Mouse (Mus musculus): ENCODE measurements at regions not wholly inside any gene's neighbourhood (a gene's known extent, or its start where the extent isn't known, plus 50 kb on each side); places are given as distances from the start of the nearest gene placed in this dataset.

DNA sequence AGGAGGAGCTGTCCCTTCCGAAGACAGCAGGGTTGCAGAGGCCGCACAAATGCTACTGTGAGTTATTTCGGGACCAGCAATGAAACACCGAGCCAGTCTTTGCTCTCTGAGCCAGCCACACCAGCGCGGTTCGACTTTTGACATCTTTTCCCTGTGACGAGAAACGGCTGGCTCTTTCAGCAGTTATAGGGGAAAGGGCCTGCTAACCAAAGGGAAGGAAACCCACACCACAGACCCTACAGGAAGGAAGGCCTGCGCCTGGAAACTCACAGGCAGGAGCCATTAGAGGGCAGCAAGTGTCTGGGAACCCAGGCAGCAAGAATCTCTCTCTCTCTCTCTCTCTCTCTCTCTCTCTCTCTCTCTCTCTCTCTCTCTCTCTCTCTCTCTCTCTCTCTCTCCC lies 137.6 kb downstream of the Ly86 start:
- Histone ChIP-seq H3K4me3 (no peak overlapping the region), H3K27ac (peak overlapping the region; percentile 77), H3K36me3 (no peaks in the 10 kb centered on the region), H3K4me1 (peaks cover 32% of the 10 kb centered on the region), H3K4me2 (peak overlapping the region; percentile 58), H3K9me3 (no peaks in the 10 kb centered on the region), H3K27me3 (no peaks in the 10 kb centered on the region), H3K9ac (peak overlapping the region; percentile 37; the same call in 1 of the 2 replicates)
- 7% methylated on average over 10 of the region's 10 CpGs for WGBS
- ATAC-seq (ENCODE audit: insufficient number of reproducible peaks, insufficient read depth, low FRiP score, low TSS enrichment, low read depth) = no peak

DNA sequence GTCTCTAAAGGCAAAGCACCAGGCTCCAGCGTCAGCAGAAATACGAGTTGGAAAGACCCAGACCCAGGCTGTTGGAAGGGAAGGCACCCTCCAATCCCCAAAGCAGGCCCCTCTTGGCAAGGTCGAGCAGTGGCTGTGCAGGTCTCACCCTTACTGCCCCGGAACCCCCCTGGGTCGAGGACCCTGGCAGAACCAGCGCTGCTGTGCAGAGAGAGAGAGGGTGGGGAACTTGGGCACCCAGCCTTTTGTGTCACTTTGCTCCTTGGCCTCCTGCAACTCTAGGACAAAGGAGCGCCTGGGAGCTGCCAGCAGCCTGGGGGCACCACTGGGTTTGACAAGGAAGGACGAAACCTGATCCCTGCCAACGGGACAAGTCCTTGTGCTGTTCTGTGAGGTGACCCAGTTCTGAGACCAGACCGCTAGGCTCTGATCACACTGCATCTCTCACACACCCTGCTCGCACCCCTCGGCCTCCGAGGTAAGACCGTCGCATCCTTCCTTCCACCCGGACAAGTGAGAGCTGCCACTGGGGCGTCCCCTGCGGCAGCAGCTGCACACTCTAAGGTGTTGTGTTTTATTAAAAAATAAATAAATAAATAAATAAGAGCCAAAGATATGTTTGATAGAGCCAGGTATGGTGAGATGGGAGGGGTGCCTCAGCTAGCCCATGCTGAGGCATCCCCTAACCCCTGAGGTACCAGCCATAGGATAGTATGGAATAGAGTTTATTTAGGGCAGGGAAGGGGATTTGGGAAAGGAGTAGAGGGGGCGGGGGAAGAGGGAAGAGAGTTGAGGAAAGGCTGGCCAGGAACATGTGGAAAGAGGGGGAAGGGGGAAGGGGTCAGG lies 138.2 kb downstream of the Ly86 start:
- H3K4me1 ChIP-seq = peaks cover 27% of the 10 kb centered on the region
- H3K27me3 ChIP-seq = no peaks in the 10 kb centered on the region
- peak; percentile 56 for ATAC-seq (ENCODE audit: insufficient number of reproducible peaks, insufficient read depth, low FRiP score, low TSS enrichment, low read depth)
- peak overlapping the region; percentile 58 for H3K4me2 ChIP-seq
- H3K27ac ChIP-seq = peak overlapping the region; percentile 90
- H3K9ac ChIP-seq = peak overlapping the region; percentile 67
- no peaks in the 10 kb centered on the region for H3K36me3 ChIP-seq
- H3K4me3 ChIP-seq = peak overlapping the region; percentile 25
- no peaks in the 10 kb centered on the region for H3K9me3 ChIP-seq
- WGBS = 9% methylated on average over 19 of the region's 19 CpGs

DNA sequence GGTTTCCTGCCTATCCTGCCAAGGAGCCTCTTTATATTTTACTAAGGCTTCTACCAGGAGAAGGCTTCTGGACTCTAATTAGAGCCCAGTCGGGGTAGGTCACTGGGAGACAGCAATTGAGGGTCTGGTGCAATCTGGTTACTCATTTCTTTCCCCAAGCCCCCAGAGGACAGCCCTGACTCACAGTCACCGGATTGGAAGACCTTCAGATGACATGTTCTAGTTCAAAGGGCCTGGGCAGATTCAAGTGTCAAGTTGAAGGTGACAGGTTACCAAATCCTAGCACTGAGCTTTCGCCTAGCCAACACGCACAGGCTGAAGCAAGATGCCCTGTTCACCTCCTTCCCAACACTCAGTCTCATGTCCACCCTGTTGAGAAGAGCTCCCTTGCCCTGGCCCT lies 139.6 kb downstream of the Ly86 start:
- H3K27ac ChIP-seq = no peak overlapping the region
- no peaks in the 10 kb centered on the region for H3K36me3 ChIP-seq
- H3K4me1 ChIP-seq = peaks cover 22% of the 10 kb centered on the region
- H3K9ac ChIP-seq = no peak overlapping the region
- H3K9me3 ChIP-seq = no peaks in the 10 kb centered on the region
- 88% methylated on average over 4 of the region's 4 CpGs for WGBS
- H3K4me3 ChIP-seq = no peak overlapping the region
- ATAC-seq (ENCODE audit: insufficient number of reproducible peaks, insufficient read depth, low FRiP score, low TSS enrichment, low read depth) = no peak
- H3K27me3 ChIP-seq = no peaks in the 10 kb centered on the region
- no peak overlapping the region for H3K4me2 ChIP-seq

DNA sequence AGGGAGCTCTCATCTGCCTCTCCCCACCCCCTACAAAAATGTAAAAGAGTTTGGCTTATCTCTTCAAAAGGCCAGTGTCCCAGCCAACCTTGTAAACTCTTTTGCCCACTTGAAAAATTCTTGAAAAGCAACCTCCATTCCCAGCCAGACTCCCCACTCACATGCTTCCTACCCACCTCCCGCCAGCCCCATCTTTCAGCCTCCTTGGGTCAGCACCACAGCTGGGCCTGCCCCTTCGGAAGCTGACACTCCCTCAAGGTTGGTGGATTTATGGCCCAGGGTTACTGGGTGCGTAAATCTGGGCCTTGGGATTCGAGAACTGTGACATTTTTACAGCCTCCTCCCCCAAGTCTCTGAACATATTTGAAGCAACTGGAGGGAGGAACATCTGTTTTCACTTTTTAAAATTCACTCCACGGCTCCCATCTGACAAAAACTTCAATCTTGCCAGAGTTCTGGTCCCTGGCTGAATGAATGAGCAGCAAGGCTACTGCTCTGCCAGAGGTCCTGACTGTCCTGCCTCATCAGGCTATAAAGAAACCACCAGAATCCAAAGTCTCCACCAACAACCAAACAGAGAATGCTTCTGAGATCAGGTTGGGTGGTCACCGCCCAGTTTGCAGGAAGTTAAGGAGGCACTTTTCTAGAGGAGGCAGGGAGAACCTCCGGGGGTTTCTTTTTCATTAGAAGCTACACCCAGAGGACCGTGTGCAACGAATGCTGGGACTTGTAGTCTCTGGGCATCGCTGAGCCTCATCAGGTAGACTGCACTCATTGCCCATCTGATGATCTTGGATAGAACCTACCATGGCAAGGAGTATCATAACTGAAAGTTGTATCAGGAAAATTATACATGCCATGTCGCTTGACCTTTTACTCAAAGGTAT lies 147.3 kb downstream of the Ly86 start:
- Histone ChIP-seq H3K4me2 (peak overlapping the region; percentile 16; the same call in 1 of the 2 replicates), H3K27me3 (no peaks in the 10 kb centered on the region), H3K27ac (peak overlapping the region; percentile 86), H3K4me3 (no peak overlapping the region), H3K36me3 (no peaks in the 10 kb centered on the region), H3K9ac (no peak overlapping the region), H3K9me3 (no peaks in the 10 kb centered on the region), H3K4me1 (peaks cover 14% of the 10 kb centered on the region)
- no peak for ATAC-seq (ENCODE audit: insufficient number of reproducible peaks, insufficient read depth, low FRiP score, low TSS enrichment, low read depth)
- 46% methylated on average over 11 of the region's 11 CpGs for WGBS

DNA sequence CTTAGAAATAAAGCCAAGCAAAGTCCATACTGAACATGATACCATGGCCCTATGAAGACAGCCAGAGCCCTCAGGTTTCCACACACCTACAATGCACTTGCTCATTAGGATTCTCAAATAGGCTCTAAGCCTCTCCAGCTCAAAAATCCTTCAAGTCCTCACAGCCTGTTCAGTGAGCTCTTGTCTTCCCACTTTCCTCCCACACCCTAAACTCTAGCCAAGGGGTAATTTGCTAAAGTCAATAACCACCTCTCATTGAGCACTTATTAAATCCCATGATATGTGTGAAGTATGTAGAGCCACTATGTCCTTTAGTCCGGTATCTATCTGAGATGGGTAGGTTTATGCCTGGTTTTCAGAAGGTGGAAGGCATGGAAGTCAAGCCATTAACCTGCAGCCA lies 148.3 kb downstream of the Ly86 start:
- whole genome bisulfite sequencing = 96% methylated on average over 1 of the region's 1 CpGs
- H3K9ac ChIP-seq = no peak overlapping the region
- H3K4me3 ChIP-seq = no peak overlapping the region
- no peaks in the 10 kb centered on the region for H3K27me3 ChIP-seq
- H3K36me3 ChIP-seq = no peaks in the 10 kb centered on the region
- no peak overlapping the region for H3K4me2 ChIP-seq
- no peaks in the 10 kb centered on the region for H3K9me3 ChIP-seq
- no peak for ATAC-seq (ENCODE audit: insufficient number of reproducible peaks, insufficient read depth, low FRiP score, low TSS enrichment, low read depth)
- no peak overlapping the region for H3K27ac ChIP-seq
- H3K4me1 ChIP-seq = peaks cover 14% of the 10 kb centered on the region

DNA sequence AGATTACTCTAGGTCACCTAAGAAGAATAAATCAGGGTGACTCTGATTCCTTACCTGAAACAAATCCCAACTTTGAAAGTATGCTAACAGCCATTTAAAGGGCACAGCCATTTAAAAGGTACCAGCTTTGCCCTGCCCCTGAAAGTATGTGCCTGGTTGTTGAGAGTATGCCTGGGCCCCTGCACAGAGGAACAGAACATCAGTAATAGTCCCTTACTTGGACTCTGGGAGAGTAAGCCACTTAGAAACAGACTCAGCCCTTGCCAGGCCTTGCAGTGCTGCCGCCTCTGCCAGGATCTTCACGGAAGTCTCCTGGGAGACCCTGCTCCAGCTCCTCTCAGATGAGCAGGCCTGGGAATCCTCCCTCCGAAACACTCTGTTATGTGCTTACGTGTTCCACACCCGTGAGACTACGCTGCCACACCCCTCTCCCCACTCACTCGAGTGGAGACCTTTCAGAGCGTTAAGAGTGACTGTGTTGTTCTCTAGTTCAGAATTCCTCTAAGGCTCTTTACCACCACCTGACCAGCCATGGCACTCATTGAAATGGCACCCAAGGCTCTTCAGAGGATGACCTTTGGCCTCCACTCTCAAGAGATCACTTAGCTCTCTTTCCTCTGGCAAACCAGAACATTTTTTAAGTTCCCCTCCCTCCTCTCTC lies 150.4 kb downstream of the Ly86 start:
- H3K36me3 ChIP-seq = no peaks in the 10 kb centered on the region
- peaks cover 14% of the 10 kb centered on the region for H3K4me1 ChIP-seq
- H3K4me2 ChIP-seq = no peak overlapping the region
- no peak overlapping the region for H3K4me3 ChIP-seq
- ATAC-seq (ENCODE audit: insufficient number of reproducible peaks, insufficient read depth, low FRiP score, low TSS enrichment, low read depth) = no peak
- no peak overlapping the region for H3K9ac ChIP-seq
- 76% methylated on average over 8 of the region's 8 CpGs for WGBS
- H3K27me3 ChIP-seq = no peaks in the 10 kb centered on the region
- H3K27ac ChIP-seq = no peak overlapping the region
- H3K9me3 ChIP-seq = no peaks in the 10 kb centered on the region

DNA sequence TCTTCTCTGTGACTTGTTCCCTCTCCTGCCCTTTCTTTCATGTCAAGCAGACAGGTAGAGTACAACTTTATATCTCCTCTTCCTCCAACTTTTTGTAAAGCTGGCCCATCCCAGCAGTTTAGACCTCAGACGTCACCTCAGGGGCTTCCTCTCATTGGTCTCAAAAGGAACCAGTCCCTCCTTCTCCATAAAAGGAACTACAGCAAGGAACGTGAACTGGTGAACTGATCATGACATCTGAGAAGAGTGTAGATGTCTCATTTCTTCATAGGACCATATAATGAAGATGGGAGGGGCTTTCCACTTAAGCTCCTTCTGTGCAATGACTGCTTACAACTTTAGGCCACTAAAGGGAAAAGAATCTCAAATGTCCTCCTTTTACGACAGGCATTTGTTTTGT lies 153.0 kb downstream of the Ly86 start:
- no peak overlapping the region for H3K4me2 ChIP-seq
- no peaks in the 10 kb centered on the region for H3K36me3 ChIP-seq
- H3K4me3 ChIP-seq = no peak overlapping the region
- peaks cover under 1% of the 10 kb centered on the region; the same call in 1 of the 2 replicates for H3K4me1 ChIP-seq
- WGBS = 44% methylated on average over 3 of the region's 3 CpGs
- no peaks in the 10 kb centered on the region for H3K27me3 ChIP-seq
- H3K27ac ChIP-seq = no peak overlapping the region
- ATAC-seq (ENCODE audit: insufficient number of reproducible peaks, insufficient read depth, low FRiP score, low TSS enrichment, low read depth) = no peak
- H3K9me3 ChIP-seq = no peaks in the 10 kb centered on the region
- no peak overlapping the region for H3K9ac ChIP-seq

DNA sequence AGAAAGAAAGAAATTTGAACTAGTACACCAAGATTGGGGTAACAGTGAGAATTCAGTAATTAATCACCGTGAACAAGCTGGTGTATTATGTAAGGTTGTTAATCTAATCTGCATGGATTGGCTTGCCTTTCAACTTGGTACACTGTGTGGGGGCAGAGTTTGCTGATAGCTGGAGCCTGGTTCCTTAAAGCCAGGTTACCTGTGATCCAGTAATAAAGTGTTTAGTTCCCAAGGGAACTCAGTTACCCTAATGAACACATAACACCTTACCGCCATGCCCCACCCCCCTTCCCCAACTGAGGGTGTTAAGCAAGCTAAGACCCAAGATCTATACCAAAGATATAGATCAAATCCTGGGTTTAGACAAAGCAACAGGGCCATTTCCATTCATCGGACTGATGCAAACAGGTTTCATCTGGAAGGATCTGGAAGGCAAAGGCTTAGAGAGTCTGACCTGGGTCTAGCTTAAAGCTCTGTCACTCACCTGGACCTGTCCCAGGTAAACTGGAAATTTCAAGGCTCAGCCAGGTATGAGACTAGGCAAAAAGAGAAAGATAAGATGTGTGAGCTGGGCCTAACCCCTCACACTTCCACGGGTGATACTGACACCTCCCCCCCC lies 155.8 kb downstream of the Ly86 start:
- Histone ChIP-seq H3K4me3 (no peak overlapping the region), H3K4me1 (peaks cover 11% of the 10 kb centered on the region), H3K27ac (no peak overlapping the region), H3K4me2 (no peak overlapping the region), H3K36me3 (no peaks in the 10 kb centered on the region), H3K27me3 (no peaks in the 10 kb centered on the region), H3K9ac (no peak overlapping the region), H3K9me3 (no peaks in the 10 kb centered on the region)
- no peak for ATAC-seq (ENCODE audit: insufficient number of reproducible peaks, insufficient read depth, low FRiP score, low TSS enrichment, low read depth)
- 61% methylated on average over 4 of the region's 4 CpGs for WGBS

DNA sequence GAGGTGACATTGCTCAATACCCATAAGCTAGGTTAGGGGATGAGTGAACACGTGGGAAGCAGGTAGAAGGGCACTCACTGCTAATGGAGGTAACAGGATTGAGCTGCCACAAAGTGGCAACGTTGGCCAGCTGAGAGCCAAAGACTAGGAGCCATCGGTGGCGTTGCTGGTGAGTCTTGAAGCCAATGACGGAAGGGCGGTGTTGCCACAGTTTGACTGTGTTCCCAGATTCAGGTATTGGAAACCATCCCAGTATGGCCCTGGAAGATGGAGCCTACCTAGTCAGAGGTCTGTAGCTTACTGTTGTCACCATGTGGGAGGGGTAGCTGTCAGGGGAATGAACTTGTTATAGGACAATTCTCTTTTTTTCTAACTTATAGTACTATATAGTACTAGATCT lies 158.4 kb downstream of the Ly86 start:
- 93% methylated on average over 6 of the region's 6 CpGs for WGBS

DNA sequence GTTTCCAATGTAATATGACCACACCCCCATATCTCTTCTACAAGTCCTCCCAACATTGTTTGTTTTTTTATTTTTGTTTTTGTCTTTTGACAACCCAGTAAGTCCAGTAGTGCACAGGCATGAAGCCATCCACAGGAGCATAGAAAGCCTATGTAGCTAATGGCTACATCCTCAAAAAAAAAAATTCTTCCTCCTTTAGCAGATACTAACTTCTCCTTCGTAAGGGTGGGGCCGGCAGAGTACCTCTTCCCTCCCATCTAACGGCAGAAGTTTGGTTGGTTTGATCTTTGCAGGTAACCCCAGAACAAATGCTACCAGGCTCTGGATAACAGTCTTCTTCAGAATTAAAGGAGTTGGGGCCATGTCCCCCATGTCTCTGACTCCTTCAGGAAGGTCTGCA lies 158.9 kb downstream of the Ly86 start:
- Histone ChIP-seq H3K36me3 (no peaks in the 10 kb centered on the region), H3K9ac (no peak overlapping the region), H3K27me3 (no peaks in the 10 kb centered on the region), H3K4me2 (no peak overlapping the region), H3K4me1 (peaks cover 32% of the 10 kb centered on the region), H3K4me3 (no peak overlapping the region), H3K27ac (no peak overlapping the region), H3K9me3 (no peaks in the 10 kb centered on the region)
- 81% methylated on average over 3 of the region's 3 CpGs for WGBS
- ATAC-seq (ENCODE audit: insufficient number of reproducible peaks, insufficient read depth, low FRiP score, low TSS enrichment, low read depth) = no peak

More for the DNA sequence above, 158.4 kb downstream of the Ly86 start:
- H3K27ac ChIP-seq = no peak overlapping the region
- H3K9me3 ChIP-seq = no peaks in the 10 kb centered on the region
- no peak overlapping the region for H3K4me3 ChIP-seq
- peaks cover 28% of the 10 kb centered on the region for H3K4me1 ChIP-seq
- no peak overlapping the region for H3K4me2 ChIP-seq
- ATAC-seq (ENCODE audit: insufficient number of reproducible peaks, insufficient read depth, low FRiP score, low TSS enrichment, low read depth) = no peak
- no peaks in the 10 kb centered on the region for H3K27me3 ChIP-seq
- H3K36me3 ChIP-seq = no peaks in the 10 kb centered on the region
- no peak overlapping the region for H3K9ac ChIP-seq

DNA sequence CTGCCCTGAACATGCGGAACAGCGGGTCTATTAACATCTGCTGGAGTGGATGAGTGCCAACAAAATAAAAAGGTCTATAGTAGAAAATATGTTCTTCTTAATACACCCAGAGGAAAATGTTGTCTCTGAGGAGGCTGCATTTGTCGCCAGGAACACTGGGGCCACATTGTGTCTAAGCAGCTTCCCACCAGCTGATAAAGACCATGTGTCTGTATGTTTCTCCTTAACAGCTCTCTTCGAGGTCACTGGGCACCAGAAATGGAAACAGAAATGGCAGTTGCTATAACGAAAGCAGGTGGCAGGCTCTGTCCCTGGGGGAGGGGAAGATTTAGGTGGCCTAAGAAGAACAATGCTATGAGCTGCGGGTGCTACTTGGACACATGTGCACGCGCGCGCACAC lies 159.4 kb downstream of the Ly86 start:
- no peak for ATAC-seq (ENCODE audit: insufficient number of reproducible peaks, insufficient read depth, low FRiP score, low TSS enrichment, low read depth)
- H3K4me2 ChIP-seq = no peak overlapping the region
- WGBS = 64% methylated on average over 10 of the region's 10 CpGs
- no peaks in the 10 kb centered on the region for H3K36me3 ChIP-seq
- H3K4me1 ChIP-seq = peaks cover 37% of the 10 kb centered on the region
- no peak overlapping the region for H3K9ac ChIP-seq
- no peaks in the 10 kb centered on the region for H3K27me3 ChIP-seq
- H3K27ac ChIP-seq = no peak overlapping the region
- H3K4me3 ChIP-seq = no peak overlapping the region
- no peaks in the 10 kb centered on the region for H3K9me3 ChIP-seq
